Mouse (Mus musculus) layer of hippocampus, adult 2 months (tissue): ENCODE measurements at regions not wholly inside any gene's neighbourhood (a gene's known extent, or its start where the extent isn't known, plus 50 kb on each side); places are given as distances from the start of the nearest gene placed in this dataset.

Experiments
- DNase-seq, 2 experiments: peaks; one replicate each; pipeline ENCODE4 v3.0.0; 2022; ENCODE audit warnings: low spot score in 2 of 2
- H3K27ac ChIP-seq: fragments of 200-600 bp; 2 replicates; pipeline ENCODE4 v1.8.1; 2022
- H3K4me3 ChIP-seq: fragments of 200-600 bp; 2 replicates; pipeline ENCODE4 v1.8.1; 2022; ENCODE audit warnings: mild to moderate bottlenecking
- CTCF ChIP-seq: fragments of 200-600 bp; conservative IDR thresholded peaks from 2 replicates; pipeline ENCODE4 v1.8.1; 2022; ENCODE audit warnings: antibody characterized with exemption, mild to moderate bottlenecking, moderate library complexity

DNA sequence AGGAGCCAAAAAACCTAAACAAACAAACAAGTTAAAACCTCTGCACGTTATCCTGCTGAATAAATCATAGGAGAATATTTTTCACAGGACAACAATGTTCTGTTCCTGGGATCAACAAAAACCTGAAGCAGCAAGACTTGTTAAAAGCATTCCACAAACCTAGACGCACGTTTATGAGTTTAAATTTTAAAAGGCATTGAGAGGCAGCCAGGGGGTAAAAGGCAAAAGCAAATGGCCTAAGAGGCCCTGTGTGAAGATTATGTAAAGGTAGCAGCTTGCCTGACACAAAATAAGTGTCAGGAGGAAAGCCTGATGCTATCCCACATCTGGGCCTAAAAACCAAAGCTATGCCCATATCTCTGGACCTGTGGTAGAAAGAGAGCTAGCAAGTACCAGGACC lies 156.6 kb upstream of the Spats2l start:
- TF ChIP-seq CTCF = no peak
- no peak overlapping the region for H3K4me3 ChIP-seq
- no peak for DNase-seq
- H3K27ac ChIP-seq = no peak overlapping the region

DNA sequence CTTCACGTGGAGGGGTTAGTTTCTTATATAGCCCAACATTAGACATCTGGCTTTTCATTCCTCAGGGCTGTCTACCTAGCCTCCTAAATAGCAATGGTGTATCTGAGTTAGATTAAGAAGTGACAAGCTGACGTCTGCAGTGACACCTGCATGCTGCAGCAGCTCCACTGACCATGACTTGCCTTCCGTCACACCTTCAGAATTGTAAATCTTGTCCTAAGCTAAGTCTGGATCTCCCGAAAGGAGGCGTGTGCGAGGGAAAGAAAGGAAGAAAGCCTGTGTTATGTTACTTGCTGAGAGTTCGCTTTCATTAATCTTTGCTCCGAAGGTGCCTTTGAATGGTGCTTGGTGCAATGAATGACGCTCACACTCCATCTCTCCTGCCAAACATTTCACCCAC lies 151.4 kb upstream of the Spats2l start:
- no peak overlapping the region for H3K4me3 ChIP-seq
- no peak for DNase-seq
- no peak overlapping the region for H3K27ac ChIP-seq
- TF ChIP-seq CTCF = no peak

DNA sequence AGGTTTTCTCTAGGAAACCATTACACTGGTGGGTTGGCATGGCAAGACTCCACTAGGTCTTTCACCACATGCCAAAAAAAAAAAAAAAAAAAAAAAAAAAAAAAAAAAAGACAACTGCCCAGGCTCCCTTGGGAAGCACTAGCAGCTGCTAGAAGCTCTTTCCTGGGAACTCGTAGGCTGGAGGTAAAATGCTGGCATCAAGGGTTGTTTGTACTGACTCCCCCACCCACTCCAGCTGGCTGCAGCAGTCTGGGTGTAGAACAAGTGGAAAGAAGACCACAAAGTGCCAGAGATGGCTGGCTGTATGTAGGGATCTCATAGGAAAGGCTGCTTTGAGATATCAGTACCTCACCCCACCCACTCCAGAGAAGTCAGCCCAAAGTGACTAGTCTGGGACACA lies 140.0 kb upstream of the Spats2l start:
- no peak overlapping the region for H3K27ac ChIP-seq
- no peak for TF ChIP-seq CTCF
- no peak for DNase-seq

DNA sequence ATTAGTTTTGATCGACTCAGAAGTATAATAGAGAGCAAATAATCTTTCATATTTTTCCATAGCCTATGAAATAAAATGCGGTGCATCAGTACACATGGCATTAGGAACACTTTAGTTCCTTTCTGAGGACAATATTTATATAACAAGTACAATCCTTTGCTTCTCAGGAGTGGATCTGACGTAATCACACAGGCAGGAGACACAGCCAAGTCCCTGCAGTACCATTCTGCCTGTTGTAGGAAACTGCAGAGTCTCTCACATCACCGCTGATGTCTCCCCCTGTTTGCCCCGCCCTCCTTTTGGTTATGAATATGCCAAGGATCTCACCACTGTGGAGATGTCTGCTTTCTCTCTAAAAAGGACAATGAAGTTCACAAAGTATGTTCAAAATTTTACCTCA lies 131.8 kb upstream of the Spats2l start:
- DNase-seq = no peak
- no peak for TF ChIP-seq CTCF
- Histone ChIP-seq H3K4me3 (no peak overlapping the region), H3K27ac (no peak overlapping the region)

More for the DNA sequence above, 140.0 kb upstream of the Spats2l start:
- H3K4me3 ChIP-seq = no peak overlapping the region

DNA sequence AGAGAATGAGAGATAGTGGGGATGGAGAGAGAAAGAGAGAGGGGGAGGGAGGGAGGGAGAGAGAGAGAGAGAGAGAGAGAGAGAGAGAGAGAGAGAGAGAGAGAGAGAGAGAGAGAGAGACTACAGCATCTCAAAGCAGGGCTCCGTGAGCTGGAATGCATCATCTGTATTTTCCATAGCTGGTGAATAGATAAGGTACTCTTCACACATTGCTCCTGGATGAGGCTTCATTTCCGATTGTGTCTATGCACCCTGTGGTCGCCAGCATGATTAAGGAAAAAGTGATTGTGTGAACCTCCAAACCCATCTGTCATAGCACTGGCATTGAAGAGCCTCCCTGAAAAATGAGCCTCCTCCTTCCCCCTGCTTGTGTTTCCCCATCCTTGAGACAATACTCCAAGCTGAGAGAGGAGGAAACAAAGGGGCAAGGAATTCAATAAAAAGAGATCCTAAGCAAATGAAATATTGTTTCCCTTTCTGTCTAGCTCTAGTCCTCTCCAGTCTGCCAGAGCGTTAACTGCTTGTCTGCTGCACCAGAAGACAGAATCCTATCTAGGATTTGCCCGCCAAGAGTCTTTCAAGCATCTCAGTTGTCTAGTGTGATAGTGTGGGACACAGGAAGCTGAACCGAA lies 130.4 kb upstream of the Spats2l start:
- Histone ChIP-seq H3K27ac (no peak overlapping the region), H3K4me3 (no peak overlapping the region)
- no peak for TF ChIP-seq CTCF
- no peak for DNase-seq

DNA sequence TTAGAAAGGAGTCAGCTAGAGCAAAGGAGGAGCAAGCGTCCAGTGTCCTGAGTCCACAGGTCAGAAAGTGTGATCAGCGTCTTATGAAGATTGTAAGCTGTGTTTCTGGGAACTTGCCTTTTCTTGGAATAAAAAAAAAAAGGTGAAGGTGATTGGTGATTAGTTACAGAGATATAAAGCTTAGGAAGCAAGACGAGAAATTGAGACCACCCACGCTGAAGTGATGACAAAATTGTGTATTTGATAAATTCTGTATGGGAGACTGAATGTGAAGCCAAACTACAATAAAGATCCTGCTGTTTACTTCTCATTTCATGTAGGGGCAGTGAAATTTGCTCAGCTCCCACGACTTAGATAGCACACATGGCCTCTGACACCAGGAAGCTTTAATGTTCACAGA lies 109.0 kb upstream of the Spats2l start:
- Histone ChIP-seq H3K4me3 (no peak overlapping the region), H3K27ac (no peak overlapping the region)
- TF ChIP-seq CTCF = no peak
- no peak for DNase-seq

DNA sequence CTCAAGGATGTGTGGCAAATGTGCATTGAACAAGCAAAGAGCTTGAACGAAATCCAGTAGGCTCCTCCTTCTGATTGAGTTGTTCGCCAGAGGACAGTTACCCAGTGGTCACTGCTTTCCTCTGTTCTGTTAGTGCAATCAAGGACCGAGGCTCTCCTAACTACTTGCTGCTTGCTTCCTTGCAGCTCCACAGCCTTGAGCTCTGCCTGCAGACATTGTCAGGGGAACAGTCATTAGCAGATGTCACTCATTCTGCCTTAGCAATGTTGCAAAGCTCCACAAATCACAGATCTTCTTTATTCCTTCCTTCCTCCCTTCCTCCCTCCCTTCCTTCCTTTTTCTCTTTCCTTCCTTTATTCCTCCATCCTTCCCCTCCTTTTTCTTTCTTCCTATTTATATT lies 108.2 kb upstream of the Spats2l start:
- no peak for TF ChIP-seq CTCF
- no peak overlapping the region for H3K4me3 ChIP-seq
- DNase-seq = no peak
- no peak overlapping the region for H3K27ac ChIP-seq

DNA sequence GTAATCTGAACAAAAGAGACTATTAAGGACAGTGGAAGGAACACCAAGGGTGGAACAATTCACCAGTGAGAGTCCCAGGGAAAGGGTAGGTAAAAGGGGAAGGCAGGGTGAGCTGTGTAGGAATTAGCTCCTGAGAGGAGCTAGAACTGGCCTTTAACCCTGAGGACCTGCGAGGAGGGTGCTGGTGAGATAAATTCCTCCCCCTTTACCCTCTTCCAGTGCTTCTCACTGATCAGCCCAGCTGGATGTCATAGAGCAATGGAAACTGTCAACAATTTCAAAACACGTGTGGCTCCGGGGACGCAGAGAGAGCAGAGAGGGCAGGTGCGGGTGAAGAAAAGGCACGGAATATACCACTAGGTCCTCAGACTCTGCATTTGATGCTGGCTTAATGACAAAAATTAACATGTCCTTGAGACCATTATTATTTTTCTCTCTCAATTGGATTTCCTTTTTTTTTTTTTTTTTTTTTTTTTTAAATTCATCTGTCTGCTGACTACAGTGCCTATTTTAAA lies 107.7 kb upstream of the Spats2l start:
- Histone ChIP-seq H3K4me3 (no peak overlapping the region), H3K27ac (no peak overlapping the region)
- no peak for DNase-seq
- no peak for TF ChIP-seq CTCF

DNA sequence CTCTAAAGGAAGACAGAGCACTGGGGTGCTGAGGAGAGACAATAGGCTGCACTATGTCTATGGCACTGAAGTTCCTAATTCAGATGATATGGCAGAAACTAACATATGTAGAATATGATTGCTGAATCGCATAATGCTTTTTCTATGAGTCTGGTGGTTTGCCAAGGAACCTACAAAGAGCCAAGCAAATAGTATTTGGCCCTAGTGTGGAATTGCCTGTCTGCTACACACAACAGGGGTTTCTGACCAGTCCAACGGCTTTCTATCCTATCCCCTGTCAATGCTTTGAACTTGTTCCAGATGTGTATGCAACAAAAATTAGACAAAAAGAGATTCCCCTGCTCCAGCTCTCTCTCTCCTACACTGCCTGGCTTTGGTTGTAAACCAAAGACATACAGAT lies 100.5 kb upstream of the Spats2l start:
- DNase-seq = no peak
- Histone ChIP-seq H3K4me3 (no peak overlapping the region), H3K27ac (no peak overlapping the region)
- no peak for TF ChIP-seq CTCF

DNA sequence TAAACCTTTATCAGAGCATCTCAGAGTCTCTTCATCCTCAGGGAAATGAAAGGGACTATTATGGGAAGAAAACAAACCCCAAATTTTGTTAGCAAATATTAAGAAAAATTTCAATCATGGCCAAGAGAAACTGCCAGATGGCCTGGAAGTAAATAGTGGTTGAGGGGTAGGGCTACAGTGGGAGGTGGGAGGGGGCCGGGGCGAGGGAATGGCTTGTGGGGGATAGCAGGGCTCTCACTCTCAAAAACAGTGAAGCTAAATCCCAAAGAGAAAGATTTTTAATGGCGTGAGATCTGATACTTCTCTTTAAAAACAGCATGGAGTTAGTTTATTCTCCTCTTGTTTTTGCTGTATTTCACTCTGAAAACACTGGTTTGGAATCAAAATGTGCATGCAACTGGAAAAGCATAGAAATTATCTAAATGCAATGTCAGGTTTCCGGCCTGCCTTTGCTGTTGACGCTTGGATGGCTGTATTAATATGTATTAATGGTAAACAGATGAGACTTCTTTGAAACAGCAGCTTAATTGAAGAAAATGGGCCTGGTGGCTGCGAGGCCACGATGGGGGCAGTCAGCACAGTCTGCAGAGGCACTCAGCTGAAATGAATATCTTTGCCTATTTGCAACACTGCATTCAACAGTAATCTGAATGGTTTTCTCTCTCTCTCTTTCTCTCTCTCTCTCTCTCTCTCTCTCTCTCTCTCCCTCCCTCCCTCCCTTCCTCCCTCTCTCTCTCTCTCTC lies 99.8 kb upstream of the Spats2l start:
- H3K4me3 ChIP-seq = no peak overlapping the region
- DNase-seq = no peak
- H3K27ac ChIP-seq = no peak overlapping the region
- TF ChIP-seq CTCF = no peak

DNA sequence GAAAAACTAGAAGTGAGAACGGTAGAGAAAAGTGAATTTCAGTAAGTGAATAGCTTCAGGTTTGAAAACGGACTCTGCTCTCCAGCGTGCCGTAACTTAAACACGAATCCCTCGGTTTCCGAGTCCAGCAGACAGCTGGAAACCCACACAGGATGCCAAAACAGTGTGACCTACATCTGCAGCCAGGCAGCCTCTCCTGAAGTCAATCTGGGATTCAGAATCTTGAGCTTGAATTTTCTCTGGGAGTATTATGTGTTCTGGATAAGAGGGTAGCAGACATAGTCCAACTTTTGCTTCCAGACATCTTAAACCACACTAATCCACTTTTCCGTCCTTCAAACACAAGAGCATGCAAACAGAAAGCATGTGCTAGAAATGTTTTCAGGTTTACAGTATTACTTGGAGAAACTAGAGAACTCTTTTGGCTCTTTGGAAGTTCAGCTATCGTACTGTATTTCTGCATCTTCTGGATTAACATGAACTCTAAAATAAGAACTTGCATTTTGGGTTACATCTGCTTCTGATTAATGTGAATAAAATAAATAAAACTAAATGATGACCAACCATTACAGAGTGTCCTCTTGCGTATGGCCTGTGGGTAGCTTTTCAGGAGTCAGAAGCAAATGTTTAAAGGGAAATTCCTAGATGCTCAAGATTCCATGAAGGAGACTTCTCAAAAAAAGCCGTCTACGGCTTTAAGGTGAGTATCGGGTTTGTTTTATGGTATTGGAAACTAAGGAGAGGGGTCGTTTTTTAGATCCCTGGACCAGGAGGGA lies 89.4 kb upstream of the Spats2l start:
- DNase-seq = no peak
- no peak for TF ChIP-seq CTCF
- no peak overlapping the region for H3K4me3 ChIP-seq
- no peak overlapping the region for H3K27ac ChIP-seq

DNA sequence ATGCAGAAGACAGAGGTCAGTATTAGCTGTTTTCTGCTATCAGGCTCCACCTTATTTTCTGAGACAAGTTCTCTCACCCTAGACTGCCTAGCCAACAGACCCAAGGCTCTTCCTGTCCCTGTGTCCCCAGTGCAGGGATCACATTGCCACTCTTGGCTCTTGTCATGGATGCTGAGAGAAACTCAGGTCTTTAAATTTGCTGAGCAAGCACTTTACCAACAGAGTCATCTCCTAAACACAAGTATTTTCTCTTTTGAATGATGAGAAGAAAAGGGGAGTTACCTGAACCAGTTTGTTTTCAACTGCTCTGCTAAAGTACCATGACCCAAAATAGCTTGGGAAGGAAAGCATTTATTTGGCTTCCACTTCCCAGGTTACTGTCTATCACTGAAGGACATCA lies 84.7 kb upstream of the Spats2l start:
- no peak for DNase-seq
- Histone ChIP-seq H3K27ac (no peak overlapping the region), H3K4me3 (no peak overlapping the region)
- no peak for TF ChIP-seq CTCF

DNA sequence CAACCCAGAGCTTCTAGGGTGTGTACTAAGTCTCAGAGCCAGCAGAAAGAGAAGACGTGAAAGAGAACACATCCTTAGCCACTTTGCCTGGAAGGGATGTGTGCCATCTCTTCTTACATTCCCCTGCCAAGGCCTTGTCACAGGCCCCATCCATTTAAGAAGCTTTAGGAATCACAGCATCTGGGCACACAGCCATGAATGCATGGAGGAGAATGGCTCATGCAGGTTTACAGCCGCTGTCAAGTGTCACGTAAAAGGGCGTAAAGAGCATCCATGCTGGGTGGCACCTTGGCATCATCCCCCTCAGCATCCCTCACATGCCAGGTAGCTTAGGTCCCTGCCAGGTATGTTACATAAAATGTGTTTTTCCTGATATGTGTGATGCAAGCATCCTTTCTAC lies 66.1 kb upstream of the Spats2l start:
- H3K27ac ChIP-seq = no peak overlapping the region
- no peak for TF ChIP-seq CTCF
- no peak overlapping the region for H3K4me3 ChIP-seq
- no peak for DNase-seq
